Mouse (Mus musculus) Patski (cell line): ENCODE measurements around the gene Mtmr11. TPM values are rescaled to one million over a fixed set of nuclear protein-coding genes. Genes with fewer than 3 reads are reported as not detected.

Experiments
- ATAC-seq: fragments of 100-300 bp; one replicate; pipeline ENCODE4 v1.8.0; 2021
- CTCF ChIA-PET: fragments of 350-600 bp; sonication (Branson Sonifier 250); formaldehyde crosslinking; loops from one replicate; lab custom pipeline; 2022; ENCODE audit warnings: inconsistent platforms; lab: Charles Lee
- POLR2A ChIA-PET: fragments of 350-600 bp; sonication (Branson Sonifier 250); formaldehyde crosslinking; loops from one replicate; lab custom pipeline; 2022; ENCODE audit warnings: antibody characterized with exemption, inconsistent platforms; lab: Charles Lee
- DNase-seq: peaks from one replicate; pipeline ENCODE4 v3.0.0-alpha.2; 2011; ENCODE audit warnings: low read depth, low spot score
- H3K27me3 ChIP-seq: fragments of 371-371 bp; one replicate; pipeline ENCODE4 v1.5.1; 2021
- CTCF ChIP-seq: fragments of 100-300 bp; IDR thresholded peaks from one replicate; pipeline ENCODE4 v1.5.1; 2021
- in situ Hi-C: fragments of 300-500 bp; cut with MboI; formaldehyde crosslinking; loops from 3 replicates; pipeline ENCODE4 v1.11.1; 2018; ENCODE audit warnings: low pct_unique_long_range_greater_than_20kb, mixed read lengths
- polyA plus RNA-seq: library from polyadenylated mRNA; unstranded; gene quantifications from one replicate; pipeline ENCODE4 v1.2.3, GENCODE M21; 2021

Gene Mtmr11
- polyA plus RNA-seq, 1 experiment from 2014 or later: 104 TPM

DNA sequence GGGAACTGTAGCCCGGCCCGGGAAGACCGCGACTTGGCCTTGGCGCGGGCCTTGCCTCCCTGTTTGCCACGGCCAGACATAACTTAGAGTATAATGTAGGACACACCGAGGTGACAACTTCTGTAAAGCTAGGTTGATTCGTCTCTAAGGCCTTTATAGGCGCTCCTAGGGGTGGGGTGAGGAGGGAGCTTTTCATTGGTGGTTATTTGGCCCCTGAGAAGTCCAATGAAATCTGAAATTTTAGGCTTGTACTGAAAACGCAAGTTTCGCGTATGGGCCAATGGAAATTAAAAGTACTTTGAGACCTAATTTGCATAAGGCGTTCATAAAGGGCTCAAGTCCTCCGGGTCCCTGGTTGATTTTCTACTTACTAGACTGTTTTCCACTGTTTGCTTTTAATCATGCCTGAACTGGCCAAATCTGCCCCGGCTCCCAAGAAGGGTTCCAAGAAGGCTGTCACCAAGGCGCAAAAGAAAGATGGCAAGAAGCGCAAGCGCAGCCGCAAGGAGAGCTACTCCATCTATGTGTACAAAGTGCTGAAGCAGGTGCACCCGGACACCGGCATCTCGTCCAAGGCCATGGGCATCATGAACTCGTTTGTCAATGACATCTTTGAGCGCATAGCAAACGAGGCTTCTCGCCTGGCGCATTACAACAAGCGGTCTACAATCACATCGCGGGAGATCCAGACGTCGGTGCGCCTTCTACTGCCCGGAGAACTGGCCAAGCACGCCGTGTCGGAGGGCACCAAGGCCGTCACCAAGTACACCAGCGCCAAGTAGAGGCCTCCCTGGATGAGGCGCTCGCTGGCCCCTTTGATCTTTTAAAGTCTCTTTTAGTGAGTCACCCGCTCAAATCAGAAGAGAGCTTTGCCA, 59.2 kb downstream of the Mtmr11 start, which contains the start of the genes Hist2h2ac and Hist2h2be:
Gene Hist2h2ac, minus strand, starts transcription at position 116 of the 875 bp plus-strand sequence.
Gene Hist2h2be, plus strand, starts transcription at position 355 of the 875 bp plus-strand sequence.
- no peak for TF ChIP-seq CTCF
- DNase-seq: peak; percentile 98
- ChIA-PET POLR2A (interaction anchor here (0.7 to 5.6 kb wide), 14 partner anchors 9 to 163 kb away, joined by 3 to 56 read pairs (median 7); partner anchors contain the start of genes Hist2h2aa1, Hist2h2bb, Hist2h3b and Mtmr11), CTCF (interaction anchor here (1.1 to 3.8 kb wide), 9 partner anchors 9 to 155 kb away, joined by 3 to 23 read pairs (median 5); no protein-coding TSS in a partner anchor)
- no peaks in the 10 kb centered on the region for H3K27me3 ChIP-seq
- ATAC-seq: peak; percentile 83
- in situ Hi-C loops: loop anchor here (5.0 kb wide), 1 partner anchor 46 kb away; the partner anchor contains the start of genes Hist2h2bb and Hist2h3b

Other genes starting within 250 kb of the Mtmr11 start
- 224 TPM for gene Anp32e, start 232.8 kb upstream of the Mtmr11 start, polyA plus RNA-seq
- gene Plekho1, start 166.0 kb upstream of the Mtmr11 start, polyA plus RNA-seq: 118 TPM
- gene Vps45, start 103.5 kb upstream of the Mtmr11 start, polyA plus RNA-seq: 36.2 TPM
- gene Otud7b, start 57.5 kb upstream of the Mtmr11 start, polyA plus RNA-seq: 45.3 TPM
- gene Sf3b4, start 10.3 kb downstream of the Mtmr11 start, polyA plus RNA-seq: 119 TPM
- gene Sv2a, start 19.1 kb downstream of the Mtmr11 start, polyA plus RNA-seq: 13.8 TPM
- gene Bola1, start 57.7 kb downstream of the Mtmr11 start, polyA plus RNA-seq: 55.3 TPM
- gene Hist2h2ab, start 57.9 kb downstream of the Mtmr11 start, polyA plus RNA-seq: 1.0 TPM
- gene Hist2h2ac, start 58.9 kb downstream of the Mtmr11 start, polyA plus RNA-seq: 3.4 TPM
- 5.6 TPM for gene Hist2h2be, start 59.1 kb downstream of the Mtmr11 start, polyA plus RNA-seq
- 3.7 TPM for gene Hist2h3c2, start 77.1 kb downstream of the Mtmr11 start, polyA plus RNA-seq
- 13.1 TPM for gene Hist2h2aa2, start 78.3 kb downstream of the Mtmr11 start, polyA plus RNA-seq
- 8.0 TPM for gene Hist2h2aa1, start 83.5 kb downstream of the Mtmr11 start, polyA plus RNA-seq
- not detected for gene Hist2h3c1, start 84.7 kb downstream of the Mtmr11 start, polyA plus RNA-seq
- 0.72 TPM for gene Hist2h4, start 101.3 kb downstream of the Mtmr11 start, polyA plus RNA-seq
- gene Hist2h3b, start 106.7 kb downstream of the Mtmr11 start, polyA plus RNA-seq: 0.83 TPM
- 8.0 TPM for gene Hist2h2bb, start 107.7 kb downstream of the Mtmr11 start, polyA plus RNA-seq
- 0.50 TPM for gene Fcgr1, start 132.0 kb downstream of the Mtmr11 start, polyA plus RNA-seq